Mouse (Mus musculus): ENCODE data around the gene Olfr803.

Gene Olfr803

GRCm38 (mm10) chr10:129694186-129694585 is at the start of gene Olfr803:
TSS of gene Olfr803 (minus strand) at chr10:129694286.
- DNase-seq, result no peak

DNA sequence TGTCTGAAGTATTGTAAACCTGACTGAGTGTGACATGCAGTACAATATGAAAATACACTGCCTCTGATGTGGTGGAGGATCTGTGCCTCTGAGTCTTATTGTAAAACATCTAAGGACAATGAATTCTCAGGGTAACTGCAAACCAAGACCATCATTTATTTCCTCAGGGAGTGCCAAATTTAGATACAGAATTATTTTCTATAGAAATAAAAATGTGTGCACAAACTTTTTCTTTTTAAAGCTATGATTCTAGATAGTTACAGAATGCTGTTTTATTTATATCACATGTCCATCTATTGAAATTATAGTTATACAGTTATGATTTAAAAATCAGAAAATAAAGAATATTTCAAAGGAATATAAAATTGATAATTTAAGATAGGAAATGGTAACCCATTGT is 47.7 kb upstream of the Olfr803 start, which contains the start of gene Olfr806:
Gene Olfr806, minus strand, starts transcription at position 101 of the 400 bp plus-strand sequence.
- DNase-seq, result no peak

DNA sequence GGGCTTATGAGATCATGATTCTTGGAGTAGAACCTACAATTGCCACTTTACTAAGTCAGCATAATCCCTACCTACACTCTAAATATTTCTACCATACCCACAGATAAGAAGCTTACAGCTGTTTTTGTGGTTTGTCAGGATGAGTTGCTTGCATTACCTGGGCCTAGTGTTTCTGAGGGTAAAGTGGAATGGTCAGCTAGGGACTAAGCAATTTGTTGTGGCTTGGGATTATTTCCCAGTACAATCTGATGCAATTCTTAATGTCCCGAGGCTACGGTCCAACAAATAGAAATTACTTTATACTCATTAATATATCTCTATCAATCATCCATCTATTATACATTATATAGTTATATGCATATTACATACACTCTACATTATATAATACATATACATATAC is 35.2 kb upstream of the Olfr803 start, which contains the start of gene Olfr805:
Gene Olfr805, minus strand, starts transcription at position 101 of the 400 bp plus-strand sequence.
- no peak for DNase-seq

DNA sequence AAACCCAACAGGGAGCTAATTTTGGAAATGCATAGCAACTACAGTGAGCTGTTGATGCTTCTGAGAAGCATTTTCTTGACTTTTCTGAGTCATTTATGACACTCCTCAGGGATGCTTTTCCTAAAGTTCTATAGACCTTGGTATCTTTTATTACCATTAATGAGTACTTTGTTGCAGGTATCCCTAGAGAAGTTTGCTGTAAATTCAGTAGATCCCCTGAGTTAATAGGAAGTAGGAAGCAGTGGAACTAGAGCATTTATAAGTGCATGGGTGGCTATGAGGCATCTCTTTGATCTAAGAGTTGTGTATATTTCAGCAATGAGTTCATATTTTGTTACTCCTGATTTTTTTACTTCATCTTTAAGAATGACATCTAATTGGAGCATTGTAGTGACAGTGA is 8.8 kb upstream of the Olfr803 start, which contains the start of gene Olfr804:
Gene Olfr804, plus strand, starts transcription at position 301 of the 400 bp plus-strand sequence.
- no peak for DNase-seq

- DNase-seq, result no peak
These were observed 6.0 kb downstream of the Olfr803 start, which contains the start of gene Olfr802 for GRCm38 (mm10) chr10:129688069-129688468. TSS of gene Olfr802 (minus strand) at chr10:129688169.

GRCm38 (mm10) chr10:129673765-129674164 is 20.3 kb downstream of the Olfr803 start, which contains the start of gene Olfr801:
TSS of gene Olfr801 (minus strand) at chr10:129673865.
- DNase-seq, result no peak

DNA sequence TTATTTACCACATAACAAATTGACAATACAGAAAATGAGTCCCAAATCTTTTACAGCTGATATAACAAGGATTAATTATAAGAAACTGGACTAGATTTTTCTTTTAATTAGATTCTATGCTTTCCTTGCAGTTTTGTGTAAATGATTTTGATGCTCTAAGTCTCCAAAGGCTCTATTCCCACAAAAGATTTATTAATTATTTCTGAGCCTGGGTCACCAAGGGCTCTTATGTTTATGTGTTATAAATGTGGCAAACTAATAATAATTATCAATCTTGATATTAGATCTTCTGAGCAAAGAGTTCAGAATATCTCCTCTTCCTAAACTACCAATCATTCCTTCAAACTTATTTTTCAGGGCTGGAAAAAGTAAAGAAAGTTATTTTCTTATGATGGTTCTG is 36.7 kb downstream of the Olfr803 start, which contains the start of gene Olfr800:
Gene Olfr800, plus strand, starts transcription at position 301 of the 400 bp plus-strand sequence.
- no peak for DNase-seq

- no peak for DNase-seq
These were observed 42.3 kb downstream of the Olfr803 start for GRCm38 (mm10) chr10:129651763-129652162.
